Mouse (Mus musculus) spleen, postnatal 10 days (tissue): Measurements from ENCODE around the gene Fbxo31.
"Not testable (repeated sequence)": the region's sequence is repeated elsewhere in the genome, so short reads cannot be mapped to it uniquely, and the experiment has no call there.

Source experiments
- DNase-seq, 2 experiments: peaks; one replicate each; pipeline ENCODE4 v3.0.0; 2021 to 2022; ENCODE audit warnings: low spot score in 2 of 2

The Fbxo31 gene

DNA sequence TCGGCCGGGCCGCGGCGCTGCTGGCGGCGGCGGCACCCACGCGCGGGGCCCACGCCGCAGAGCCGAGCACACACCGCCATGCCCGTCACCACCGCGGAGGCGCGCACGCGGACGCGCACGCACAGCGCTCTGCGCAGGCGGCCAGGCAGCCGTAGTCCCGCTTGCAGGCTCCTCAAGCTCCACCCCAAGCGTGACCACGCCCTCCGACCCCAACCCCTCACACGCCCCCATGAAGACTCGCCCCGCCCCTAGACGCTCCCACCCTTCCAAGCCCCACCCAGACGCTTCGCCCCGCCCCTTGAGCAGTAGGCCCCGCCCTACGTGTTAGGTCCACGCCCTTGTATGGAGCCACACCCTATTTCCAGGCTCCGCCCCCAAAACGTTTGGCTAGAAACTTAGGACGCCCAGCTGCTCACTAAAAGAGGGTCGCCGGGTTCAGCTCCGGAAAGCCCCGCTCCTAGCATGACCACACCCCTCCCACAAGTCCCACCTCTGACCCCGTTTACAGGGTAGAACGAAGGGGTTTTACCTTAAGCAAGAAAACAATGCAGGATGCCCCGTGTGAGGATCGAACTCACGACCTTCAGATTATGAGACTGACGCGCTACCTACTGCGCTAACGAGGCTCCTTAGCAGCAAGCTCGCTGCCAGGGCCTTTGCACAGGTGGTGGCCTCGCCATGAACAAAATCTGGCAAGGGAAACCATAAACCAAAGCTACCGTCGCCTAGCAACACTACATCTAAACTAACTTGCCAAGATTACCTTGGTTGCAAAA is at the start of gene Fbxo31:
TSS of gene Fbxo31 (minus strand) at position 131 of the 776 bp plus-strand sequence.
- DNase-seq, result peak; percentile 78 to 98

DNA sequence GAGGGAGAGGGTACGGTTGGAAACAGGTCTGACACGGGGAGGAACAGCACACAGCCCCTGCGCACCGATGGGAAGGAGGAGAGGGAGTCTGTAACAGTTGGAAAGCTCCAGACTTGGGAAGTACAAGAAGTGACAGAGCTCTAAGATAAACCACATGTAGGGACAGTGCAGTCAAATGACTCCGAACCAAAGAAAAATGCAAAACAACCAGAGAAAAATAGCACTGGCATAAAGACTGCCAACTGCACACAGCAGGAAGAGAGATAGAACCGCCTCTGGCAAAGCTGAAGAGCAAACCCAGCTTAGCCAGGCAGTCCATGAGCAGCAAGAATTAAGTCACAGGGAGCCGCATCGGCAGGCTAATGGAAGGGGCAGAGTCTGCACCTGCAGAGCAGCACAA is 44.4 kb upstream of the Fbxo31 start:
- DNase-seq, result no peak

DNA sequence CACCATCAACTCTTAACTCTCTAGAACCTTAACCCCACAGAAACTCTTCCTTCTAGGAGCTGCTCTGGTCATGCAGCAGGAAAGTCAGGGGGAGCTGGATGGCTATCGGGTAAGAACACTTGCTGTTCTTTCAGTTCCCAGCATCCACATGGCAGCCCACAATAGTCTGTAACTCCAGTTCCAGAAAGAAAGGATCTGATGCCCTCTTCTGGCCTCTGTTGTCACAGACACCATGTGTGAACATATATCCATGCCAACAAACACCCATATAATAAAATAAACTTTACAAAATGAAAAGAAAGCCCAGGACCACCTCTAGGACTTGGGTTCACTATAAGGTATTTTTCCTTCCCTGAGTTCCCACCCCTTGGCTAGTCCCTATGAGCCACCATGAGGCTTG is 43.3 kb upstream of the Fbxo31 start:
- DNase-seq, result no peak

DNA sequence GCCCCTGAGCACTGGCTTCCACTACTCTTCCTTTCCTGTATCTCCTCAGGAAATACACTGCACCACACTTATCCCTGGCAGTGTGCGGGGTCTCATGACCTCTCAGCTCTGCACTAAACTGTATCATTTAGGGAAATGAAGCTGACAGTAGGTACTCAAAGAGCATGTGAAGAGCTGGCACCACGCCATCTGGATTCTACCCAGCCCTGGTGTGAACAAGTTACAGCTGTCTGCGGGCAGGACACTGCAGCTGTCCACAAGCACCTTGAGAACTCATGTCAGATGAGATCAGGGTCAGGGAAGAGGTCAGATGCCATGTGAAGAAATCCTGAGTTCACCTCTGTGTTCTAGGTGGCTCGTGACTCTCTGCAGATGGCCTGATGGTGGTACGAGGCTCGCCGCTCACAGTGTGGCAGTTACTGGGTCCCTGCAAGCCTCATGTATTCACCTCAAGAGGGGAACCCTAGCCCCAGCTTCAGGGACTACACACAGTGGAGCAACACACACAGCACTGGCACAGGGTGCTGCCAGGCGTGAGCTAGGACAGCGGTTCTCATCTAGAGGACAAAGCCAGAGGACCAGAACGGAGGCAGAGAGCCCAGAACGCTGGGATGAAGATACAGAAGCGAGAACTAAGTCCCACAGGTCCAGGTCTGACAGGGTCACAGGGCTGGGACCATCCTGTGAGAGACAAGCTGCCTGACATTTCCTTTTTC is 42.4 kb upstream of the Fbxo31 start:
- DNase-seq, result peak in 1 of 2 experiments; percentile 23

DNA sequence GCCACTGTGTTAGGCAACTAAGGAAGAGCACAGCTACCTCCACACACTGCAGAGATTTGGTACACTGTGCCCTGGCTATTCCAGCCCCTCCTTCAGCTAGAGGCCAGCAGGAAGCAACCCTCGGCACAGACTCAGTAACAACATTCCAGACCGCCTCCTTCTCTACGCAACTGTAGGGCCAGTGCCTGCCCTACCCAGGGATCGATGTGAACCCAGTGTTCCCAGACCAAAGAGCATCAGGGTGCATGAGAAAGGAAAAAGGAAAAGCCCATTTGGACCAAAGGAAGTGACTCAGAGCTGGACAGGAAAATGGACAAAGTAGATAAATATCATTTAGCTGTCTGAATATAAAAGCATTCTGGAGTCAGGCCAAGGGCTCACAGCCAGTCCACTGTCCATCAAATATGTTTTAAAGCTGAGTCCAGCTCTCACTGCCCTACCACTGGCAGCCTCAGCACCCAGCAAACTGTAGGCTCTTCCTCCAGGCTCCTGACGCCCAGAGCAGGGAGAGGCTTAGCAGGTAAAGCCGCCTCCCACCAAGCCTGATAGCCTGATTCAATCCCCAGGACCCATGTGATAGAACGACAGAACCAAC is 40.9 kb upstream of the Fbxo31 start:
- no peak for DNase-seq

DNA sequence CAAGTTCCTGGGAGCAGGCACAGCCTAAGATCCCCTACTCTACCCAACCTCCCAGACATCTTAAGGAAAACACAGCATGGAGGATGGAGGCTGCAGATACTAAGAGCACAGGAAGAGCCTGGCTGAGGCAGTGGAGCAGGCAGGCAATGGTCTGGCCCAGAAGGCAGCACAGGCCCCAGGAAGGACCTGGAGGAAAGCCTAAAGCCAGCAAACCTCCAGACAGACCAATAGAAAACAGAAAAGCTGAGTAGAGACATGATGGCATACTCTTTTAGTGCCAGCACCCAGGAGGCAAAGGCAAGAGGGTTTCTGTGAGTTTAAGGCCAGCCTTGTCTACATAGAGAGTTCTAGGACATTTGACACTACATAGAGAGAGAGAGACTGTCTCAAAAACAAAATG is 34.8 kb upstream of the Fbxo31 start:
- no peak for DNase-seq

DNA sequence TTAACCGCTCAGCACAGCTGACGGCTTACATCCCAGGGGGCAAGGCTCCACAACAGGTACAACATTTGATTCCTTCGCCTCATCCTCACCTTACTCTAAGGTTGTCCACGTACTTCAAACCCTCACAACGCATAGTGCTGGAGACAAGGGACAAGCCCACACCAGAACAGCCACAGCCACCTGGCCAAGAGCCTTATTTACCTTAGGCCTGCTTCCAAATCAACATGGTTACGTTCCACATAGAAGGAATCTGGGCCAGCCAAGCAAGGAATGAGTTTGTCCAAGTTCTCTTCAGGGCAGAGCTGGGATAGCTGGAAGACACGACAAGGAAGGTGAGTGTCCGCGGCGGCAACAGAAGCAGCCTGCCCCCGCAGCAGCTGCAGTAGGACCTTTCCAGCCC is 31.3 kb upstream of the Fbxo31 start:
- no peak for DNase-seq

DNA sequence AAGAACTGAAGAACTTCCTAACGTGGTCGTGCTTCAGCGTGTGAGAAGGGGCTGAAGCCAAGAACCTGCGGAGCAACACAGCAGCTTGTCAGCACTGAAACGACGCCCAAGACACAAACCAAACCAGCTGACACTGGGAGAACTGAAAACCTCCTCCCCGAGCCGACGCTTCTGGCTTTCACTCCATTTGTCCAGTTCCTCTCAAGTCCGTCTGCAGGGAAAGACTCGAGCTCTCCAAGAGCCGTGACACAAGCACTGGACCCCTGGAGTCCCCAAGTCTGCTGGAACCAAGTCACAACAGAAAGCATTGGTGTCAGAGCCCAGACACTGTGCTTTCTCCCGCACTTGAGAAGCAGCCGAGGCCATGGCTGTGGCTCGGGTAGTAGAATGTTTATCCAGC is 30.6 kb upstream of the Fbxo31 start:
- DNase-seq, result no peak

DNA sequence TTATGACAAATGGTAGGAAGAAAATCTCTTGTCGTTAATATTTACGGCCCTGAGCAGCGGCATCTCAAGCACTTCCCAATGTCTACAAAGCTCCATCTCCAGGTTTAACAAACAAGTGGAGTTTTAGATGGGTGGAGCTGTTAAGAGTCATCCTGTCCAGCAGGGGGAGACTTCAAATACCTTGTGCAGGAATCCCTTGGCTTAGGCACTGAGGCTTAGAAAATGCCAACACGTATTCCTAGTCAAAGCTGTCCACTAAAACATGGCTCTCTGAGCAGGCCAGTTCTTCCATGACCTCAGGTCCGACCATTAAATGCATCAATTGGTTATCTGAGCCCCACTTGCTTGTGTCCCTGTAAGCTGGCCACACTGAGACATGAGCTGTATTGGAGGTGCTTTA is 29.1 kb upstream of the Fbxo31 start:
- DNase-seq, result no peak

DNA sequence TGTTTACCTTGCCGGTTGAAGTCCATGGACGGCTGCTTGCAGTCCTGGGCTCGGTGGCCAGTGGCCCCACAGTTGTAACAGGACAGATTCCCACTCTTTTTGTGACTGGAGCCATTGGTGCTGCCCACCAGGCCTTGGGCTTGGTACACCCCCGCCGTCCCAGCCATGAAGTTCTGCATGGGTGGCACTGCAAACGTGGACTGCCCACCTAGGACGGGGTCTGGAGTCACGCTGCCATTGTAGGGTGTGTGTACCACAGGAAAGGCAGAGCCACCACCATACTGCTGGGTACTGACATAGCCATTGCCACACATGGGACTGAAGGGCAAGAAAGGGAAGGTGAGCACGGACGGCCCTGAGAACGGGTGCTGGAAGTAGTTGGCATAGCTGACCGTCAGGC is 25.2 kb upstream of the Fbxo31 start:
- no peak for DNase-seq

DNA sequence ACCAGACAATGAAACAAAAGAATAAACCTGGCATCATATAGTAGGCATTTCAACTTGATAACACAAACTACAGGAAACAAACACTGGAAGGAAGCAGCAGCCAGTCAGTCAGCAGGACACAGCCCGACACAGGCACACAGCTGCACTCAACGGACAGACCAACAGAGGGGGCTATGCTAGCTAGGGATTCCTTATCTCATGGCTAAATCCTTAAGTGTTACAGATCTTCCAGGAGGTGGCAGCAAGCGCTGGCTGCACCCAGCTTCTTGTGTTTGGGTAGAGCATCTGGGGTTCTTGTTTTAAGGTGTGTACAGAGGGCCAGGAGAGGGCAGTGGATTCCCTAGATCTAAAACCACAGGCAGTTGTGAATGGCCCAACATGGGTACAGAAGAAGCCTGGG is 24.3 kb upstream of the Fbxo31 start:
- peak in 1 of 2 experiments; percentile 65 for DNase-seq

DNA sequence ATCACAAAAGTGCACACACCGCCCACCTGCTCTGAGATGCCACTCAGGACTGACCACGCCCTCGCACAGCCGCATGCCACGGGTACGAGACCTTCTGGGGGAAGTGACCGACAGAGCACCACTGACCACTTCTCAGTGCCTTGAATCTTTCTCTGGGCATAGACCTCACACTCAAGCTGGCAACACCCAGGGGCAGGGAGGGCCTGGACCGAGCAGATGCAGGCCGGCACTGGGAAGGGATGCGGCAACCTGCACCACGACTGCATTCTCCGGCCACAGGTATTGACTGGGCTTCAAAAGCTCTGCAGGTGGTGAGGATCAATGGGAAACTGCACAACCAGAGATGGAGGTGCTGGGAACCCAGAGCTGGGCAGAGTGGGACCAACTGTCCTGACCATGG is 23.8 kb upstream of the Fbxo31 start:
- DNase-seq, result no peak

DNA sequence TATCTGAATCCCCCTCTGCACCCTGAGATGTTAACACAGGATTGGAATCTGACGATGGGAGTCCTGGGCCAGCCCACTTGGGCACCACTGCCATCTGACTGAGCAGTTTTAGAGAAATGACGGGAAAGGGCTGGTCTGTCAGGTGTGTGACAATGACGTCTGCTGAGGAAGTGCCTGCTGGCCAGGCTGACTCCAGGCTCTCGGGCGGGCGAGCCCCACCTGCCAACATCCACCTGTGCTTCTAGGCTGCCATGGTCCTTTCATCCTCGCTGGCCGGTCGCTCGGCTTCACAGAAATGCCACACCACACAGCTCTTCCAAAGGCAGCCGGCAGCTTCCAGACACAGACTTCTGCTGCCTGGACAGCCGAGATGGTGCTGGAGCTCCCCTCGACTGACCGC is 21.2 kb upstream of the Fbxo31 start:
- no peak for DNase-seq

DNA sequence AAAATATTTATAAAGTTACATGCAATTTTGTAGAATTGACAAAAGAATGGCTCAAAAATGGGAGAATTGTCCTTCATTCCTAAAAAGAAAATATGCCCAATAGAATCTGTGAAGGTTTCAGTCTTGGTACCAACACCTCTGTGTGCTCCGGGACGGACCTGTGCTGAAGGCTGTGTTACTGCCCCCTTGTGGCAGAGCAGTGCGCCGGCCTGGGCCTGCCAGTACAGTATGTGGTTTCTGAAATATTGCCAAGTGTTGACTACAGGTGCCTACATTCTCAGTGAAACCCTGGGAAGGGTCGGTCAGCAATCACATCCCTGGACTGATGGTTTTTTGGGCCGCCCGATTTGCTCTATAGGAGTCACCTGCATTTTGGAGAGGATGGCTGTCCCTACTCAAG is 20.3 kb upstream of the Fbxo31 start:
- DNase-seq, result peak; percentile 70 to 86

DNA sequence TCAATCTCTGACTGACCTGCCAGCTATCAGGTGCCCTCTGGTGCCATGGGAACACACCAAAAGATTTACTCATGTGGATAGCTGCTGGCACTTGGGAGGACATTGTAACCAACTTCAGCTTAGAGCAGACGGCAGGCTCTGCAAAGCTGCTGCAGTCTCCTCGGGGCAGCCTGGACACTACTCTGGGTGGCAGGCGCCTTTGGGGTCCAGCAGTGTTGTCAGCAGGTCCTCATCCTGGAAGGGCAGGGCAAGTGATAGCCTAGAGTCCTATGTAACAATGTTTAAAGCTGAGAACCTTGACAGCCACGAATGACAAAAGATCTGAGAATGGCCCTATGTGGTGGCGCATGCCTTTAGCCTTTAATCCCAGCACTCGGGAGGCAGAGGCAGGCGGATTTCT is 19.6 kb upstream of the Fbxo31 start:
- DNase-seq, result no peak

DNA sequence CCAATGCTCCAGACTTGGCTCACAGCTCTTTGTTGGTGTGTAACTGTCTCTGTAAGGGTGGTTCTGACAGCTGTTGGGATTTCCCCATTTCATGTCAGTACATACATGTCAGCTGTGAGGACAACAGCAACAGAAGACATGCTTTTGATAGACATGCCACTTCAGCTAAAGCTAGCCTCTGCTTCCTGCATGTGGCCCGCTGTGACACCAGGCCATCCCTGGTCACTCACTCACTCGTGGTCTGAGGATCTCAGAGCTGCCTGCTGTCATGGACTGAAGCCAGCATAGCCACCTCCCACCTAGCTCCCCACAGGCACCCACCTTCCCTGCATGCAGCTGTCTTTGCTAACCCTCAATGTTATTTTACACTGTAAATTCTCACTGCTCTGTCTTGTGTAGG is 18.9 kb upstream of the Fbxo31 start:
- DNase-seq, result not testable (repeated sequence)

DNA sequence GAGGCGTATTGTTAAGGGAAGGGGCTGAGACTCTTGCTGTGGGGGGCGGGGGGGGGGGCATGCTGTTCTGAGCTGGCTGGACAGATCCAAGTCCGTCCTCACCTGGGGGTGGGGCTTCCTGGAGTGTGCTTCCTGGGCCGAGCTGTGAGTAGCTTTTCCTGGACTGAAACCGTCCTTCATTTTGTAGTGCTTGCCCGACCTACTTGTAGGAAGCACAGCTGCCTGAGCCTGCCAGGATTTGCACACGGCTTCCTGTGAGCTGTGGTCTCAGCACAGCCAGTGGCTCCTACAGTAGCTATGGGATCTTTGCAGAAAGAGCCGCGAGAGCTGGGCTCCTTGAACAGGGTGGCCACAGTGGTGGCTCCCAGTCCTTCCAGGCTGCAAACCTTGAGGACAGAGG is 15.4 kb upstream of the Fbxo31 start:
- no peak for DNase-seq

DNA sequence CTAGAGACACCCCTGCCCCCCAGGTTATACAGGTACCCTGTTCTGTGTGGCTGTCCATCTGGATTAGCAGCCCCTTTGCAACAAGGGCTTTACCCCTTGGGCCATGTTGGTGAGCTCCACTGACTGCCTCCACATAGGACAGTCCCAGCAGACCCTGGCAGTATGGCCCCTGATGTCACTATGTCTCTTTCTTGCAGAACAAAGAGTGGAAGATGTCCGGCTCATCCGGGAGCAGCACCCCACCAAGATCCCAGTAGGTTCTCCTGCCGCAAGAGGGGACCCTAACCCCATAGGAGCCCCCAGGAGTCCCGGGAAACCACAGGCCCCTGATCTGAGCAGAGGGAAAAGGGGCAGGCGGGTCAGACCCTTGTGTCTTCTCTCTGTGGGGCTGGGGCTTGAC is 14.7 kb upstream of the Fbxo31 start:
- no peak for DNase-seq

DNA sequence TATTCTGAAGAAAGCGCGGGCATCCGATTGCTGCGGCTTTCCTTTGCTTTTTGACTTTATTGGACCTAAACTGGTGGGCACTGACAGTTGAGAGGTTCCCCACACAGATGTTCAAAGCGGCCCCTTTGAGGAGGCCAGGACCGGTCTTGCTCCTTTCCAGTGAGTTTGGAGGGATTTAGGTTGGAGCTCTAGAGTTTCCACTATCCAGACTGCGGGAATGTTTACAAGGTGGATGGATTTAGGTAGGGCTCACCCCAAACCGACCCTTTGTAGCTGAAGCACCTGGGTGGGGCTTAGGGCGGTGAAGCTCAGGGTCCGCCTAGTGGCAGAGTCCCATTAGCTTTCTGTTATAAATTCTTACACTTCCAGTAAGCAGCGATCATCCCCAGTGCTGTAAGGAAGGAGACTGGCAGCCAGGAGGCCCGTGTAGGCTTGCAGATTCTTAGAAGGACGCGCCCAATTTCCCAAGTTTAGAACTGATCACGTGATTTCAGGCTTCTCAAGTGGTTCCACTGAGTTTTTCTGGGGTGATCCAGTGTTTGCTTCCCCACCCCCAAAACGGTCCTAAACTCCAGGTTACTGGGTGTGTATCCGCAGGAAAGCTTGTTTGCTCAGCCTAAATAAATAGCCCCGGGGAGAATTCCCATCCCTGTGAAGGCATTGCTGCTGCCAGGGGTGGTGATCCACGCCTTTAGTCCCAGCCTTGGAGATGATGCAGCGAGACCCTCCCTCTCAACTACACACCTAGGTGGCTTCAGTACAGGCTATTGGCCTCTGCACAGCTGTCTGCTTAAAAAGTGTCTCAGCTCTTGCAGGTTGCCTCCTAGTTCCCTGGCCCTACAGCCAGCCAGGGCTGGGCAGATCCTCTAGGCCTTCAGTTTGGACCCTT is 12.8 kb upstream of the Fbxo31 start:
- peak; percentile 59 to 77 for DNase-seq

DNA sequence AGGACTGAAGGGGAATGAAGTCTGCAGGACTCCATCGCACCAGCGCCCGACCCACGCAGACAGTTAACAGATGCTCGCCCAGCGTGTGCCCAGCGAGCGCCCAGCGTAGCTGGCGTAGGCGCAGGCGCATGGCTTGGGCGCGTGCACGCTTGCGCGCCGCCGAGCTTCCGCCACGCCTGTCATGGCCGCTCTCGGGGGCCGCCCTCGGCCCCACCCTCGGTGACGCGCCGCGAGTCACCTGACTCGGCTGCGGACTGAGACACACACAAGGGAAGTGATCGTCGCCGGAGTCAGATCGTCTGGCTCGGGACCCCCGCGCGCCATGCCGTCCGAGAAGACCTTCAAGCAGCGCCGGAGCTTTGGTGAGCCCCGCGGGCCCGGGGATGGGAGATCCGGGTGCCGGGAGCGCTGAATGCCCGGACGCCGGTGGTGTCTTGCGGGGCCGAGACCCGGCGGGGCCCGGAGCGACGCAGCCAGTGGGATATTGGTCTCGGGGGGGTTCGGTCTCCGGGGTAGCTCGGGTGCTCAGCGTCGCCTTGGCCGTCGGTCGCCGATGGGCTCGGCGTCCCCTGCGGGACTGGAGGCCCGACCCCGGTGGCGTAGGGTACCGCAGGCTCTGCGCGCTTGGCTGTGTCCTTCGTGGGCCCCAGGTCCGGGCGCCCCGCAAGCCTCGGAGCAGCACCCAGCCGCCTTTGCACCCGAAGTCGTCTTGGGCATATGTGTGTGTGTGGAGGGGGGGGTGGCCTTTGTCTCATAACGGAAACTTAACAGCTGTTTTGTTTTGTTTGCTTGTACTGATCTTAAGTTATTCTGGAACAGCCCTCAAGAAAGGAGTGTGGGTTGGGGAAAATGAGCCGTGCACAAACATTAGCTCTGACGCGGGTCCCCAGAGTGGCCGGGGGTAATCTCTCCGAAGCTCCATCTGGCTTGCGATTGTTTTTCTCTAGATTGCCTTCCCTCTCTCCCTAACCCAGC is 11.9 kb upstream of the Fbxo31 start, which contains the start of gene Map1lc3b:
TSS of gene Map1lc3b (plus strand) at position 159 of the 975 bp plus-strand sequence.
- DNase-seq, result peak; percentile 96 to 99
